Mouse (Mus musculus) heart, postnatal 4 days (tissue): ENCODE data around the gene Klk5. TPM values are rescaled to one million over a fixed set of nuclear protein-coding genes. Genes with fewer than 3 reads are reported as not detected.

Source experiments
- DNase-seq: peaks from one replicate; pipeline ENCODE4 v3.0.0; 2021
- total RNA-seq, 2 experiments: library from RNA; stranded (reverse); gene quantifications; 2 replicates each; pipeline ENCODE4 v1.2.3; 2021

Klk5 gene
- total RNA-seq, 2 experiments from 2014 or later: not detected

- DNase-seq: no peak
Measured at GRCm38 (mm10) chr7:43878281-43878680, 36.5 kb downstream of the Klk5 start.

- DNase-seq: no peak
Measured at GRCm38 (mm10) chr7:43880912-43881311, 39.1 kb downstream of the Klk5 start, which contains the start of gene Klk4. Gene Klk4, plus strand, starts transcription at chr7:43881160.

- no peak for DNase-seq
Measured at GRCm38 (mm10) chr7:43882346-43882745, 40.6 kb downstream of the Klk5 start.

- DNase-seq: no peak
Measured at GRCm38 (mm10) chr7:43882811-43883210, 41.0 kb downstream of the Klk5 start.

GRCm38 (mm10) chr7:43883547-43883946 is 41.8 kb downstream of the Klk5 start:
- peak; percentile 54 for DNase-seq

- no peak for DNase-seq
Measured at GRCm38 (mm10) chr7:43891365-43891764, 49.6 kb downstream of the Klk5 start.

- DNase-seq: no peak
Measured at GRCm38 (mm10) chr7:43891788-43892187, 50.0 kb downstream of the Klk5 start.

GRCm38 (mm10) chr7:43894836-43895235 is 53.1 kb downstream of the Klk5 start:
- DNase-seq: peak; percentile 92

Other genes with a start within 250 kb of the Klk5 start
- gene Zfp819, start 234.8 kb upstream of the Klk5 start, total RNA-seq: not detected
- gene Ceacam18, start 207.3 kb upstream of the Klk5 start, total RNA-seq: not detected
- gene Siglece, start 181.8 kb upstream of the Klk5 start, total RNA-seq: under 1 TPM; 0.34 to 0.48 TPM
- gene Ctu1, start 170.0 kb upstream of the Klk5 start, total RNA-seq: 1 to 10 TPM; 4.7 to 5.6 TPM
- not detected for gene Klk14, start 151.6 kb upstream of the Klk5 start, total RNA-seq
- gene Klk13, start 129.4 kb upstream of the Klk5 start, total RNA-seq: not detected
- gene Klk12, start 73.1 kb upstream of the Klk5 start, total RNA-seq: not detected
- gene Klk11, start 67.4 kb upstream of the Klk5 start, total RNA-seq: not detected
- gene Klk10, start 60.9 kb upstream of the Klk5 start, total RNA-seq: not detected
- not detected for gene Klk9, start 50.1 kb upstream of the Klk5 start, total RNA-seq
- gene Klk8, start 44.4 kb upstream of the Klk5 start, total RNA-seq: 10 to 100 TPM; 10.6 to 17.4 TPM
- not detected for gene Klk7, start 30.7 kb upstream of the Klk5 start, total RNA-seq
- not detected for gene Klk6, start 17.5 kb upstream of the Klk5 start, total RNA-seq
- gene Klk4, start 39.2 kb downstream of the Klk5 start, total RNA-seq: not detected
- gene Klk15, start 91.8 kb downstream of the Klk5 start, total RNA-seq: not detected
- gene Klk1b8, start 108.7 kb downstream of the Klk5 start, total RNA-seq: not detected
- gene Klk1b1, start 124.8 kb downstream of the Klk5 start, total RNA-seq: not detected
- gene Klk1b9, start 134.1 kb downstream of the Klk5 start, total RNA-seq: not detected
- gene Klk1b11, start 153.9 kb downstream of the Klk5 start, total RNA-seq: not detected
- not detected for gene Klk1b26, start 170.2 kb downstream of the Klk5 start, total RNA-seq
- not detected for gene Klk1b27, start 210.3 kb downstream of the Klk5 start, total RNA-seq